Mouse (Mus musculus): ENCODE results near the gene Dydc1. TPM values are rescaled to one million over a fixed set of nuclear protein-coding genes. Genes with fewer than 3 reads are reported as not detected.

Dydc1 gene
- polyA plus RNA-seq, 1 experiment from 2014 or later, result not detected

DNA sequence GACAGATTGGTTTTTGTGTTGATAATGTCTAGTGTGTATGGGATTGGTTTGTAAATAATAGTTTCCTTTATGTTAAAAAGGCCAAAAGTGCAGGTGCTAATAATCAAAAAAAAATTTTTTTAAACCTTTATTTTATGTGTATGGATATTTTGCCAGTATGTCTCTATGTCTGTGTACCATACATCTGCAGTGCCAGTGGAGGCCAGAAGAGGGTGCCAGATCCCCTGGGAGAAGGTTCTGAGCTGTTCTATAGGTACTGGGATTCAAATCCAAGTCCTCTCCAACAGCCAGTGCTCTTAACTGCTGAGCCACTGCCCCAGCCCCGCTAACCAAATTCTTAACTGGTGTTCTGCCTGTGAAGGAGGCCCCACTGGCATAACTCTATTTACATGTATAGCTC lies 14.8 kb downstream of the Dydc1 start:
- Histone ChIP-seq H3K9me3 (replicated peaks; ENCODE audit: control insufficient read depth, low read length) (no peaks in the 10 kb centered on the region), H3K4me2 (no peak overlapping the region), H3K36me3 (ENCODE audit: control insufficient read depth, insufficient read depth, low read length) (no peaks in the 10 kb centered on the region), H3K27me3 (ENCODE audit: control insufficient read depth, insufficient read depth, low read length) (no peaks in the 10 kb centered on the region), H3K9ac (ENCODE audit: low read depth, low read length) (no peak overlapping the region), H3K27ac (ENCODE audit: low read depth, low read length) (no peak overlapping the region), H3K4me1 (ENCODE audit: control insufficient read depth, insufficient read depth, low read length) (no peaks in the 10 kb centered on the region), H3K4me3 (ENCODE audit: low read depth, low read length) (no peak overlapping the region)
- WGBS (ENCODE audit: insufficient replicate concordance), result 70% methylated on average over 1 of the region's 1 CpGs
- ATAC-seq (replicated peaks; ENCODE audit: insufficient number of reproducible peaks, low FRiP score, low TSS enrichment), result no peak

DNA sequence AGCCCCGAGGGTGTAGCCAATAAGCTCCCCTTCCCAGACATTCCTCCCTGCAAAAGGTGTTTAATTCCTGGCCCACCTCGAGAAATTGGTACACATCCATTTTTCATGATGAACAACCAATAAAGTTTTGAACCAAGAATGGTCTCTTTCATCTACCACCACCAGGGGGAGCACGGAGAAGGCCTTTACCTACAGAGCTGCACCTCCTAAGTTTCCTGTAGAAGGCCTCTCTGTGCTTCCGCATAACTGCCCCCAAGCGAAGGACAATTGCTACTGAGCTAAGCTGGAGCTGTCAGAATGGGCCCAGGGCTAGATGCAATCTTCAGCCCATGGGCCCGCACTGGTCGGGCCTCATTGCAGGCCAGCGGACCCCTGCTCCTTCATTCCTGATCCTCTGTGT lies 18.1 kb downstream of the Dydc1 start:
- Histone ChIP-seq H3K36me3 (ENCODE audit: control insufficient read depth, insufficient read depth, low read length) (no peaks in the 10 kb centered on the region), H3K9ac (ENCODE audit: low read depth, low read length) (no peak overlapping the region), H3K27me3 (ENCODE audit: control insufficient read depth, insufficient read depth, low read length) (no peaks in the 10 kb centered on the region), H3K4me1 (ENCODE audit: control insufficient read depth, insufficient read depth, low read length) (no peaks in the 10 kb centered on the region), H3K4me2 (no peak overlapping the region), H3K27ac (ENCODE audit: low read depth, low read length) (no peak overlapping the region), H3K4me3 (ENCODE audit: low read depth, low read length) (no peak overlapping the region), H3K9me3 (replicated peaks; ENCODE audit: control insufficient read depth, low read length) (no peaks in the 10 kb centered on the region)
- WGBS (ENCODE audit: insufficient replicate concordance), result 42% methylated on average over 8 of the region's 8 CpGs
- no peak for ATAC-seq (replicated peaks; ENCODE audit: insufficient number of reproducible peaks, low FRiP score, low TSS enrichment)

DNA sequence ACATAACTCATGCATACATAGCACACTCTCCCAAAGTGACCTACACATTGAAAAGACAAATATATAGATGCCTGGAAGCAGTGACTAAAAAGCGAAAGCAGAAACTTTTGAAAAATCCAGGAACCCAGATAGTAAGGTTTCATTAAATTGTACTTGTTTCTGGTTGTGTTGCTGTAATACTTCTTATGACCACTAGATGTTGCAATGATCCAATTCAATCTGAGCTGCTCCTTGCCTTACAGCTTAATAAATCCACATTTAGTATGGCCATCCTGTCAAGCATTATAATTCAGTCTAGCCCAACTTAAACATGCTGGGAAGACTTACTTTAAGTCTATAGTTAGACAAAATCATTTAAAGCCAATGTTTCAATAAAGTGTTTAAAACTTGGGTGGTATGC lies 21.4 kb downstream of the Dydc1 start:
- Histone ChIP-seq H3K27me3 (ENCODE audit: control insufficient read depth, insufficient read depth, low read length) (no peaks in the 10 kb centered on the region), H3K4me3 (ENCODE audit: low read depth, low read length) (no peak overlapping the region), H3K9me3 (replicated peaks; ENCODE audit: control insufficient read depth, low read length) (no peaks in the 10 kb centered on the region), H3K4me1 (ENCODE audit: control insufficient read depth, insufficient read depth, low read length) (no peaks in the 10 kb centered on the region), H3K9ac (ENCODE audit: low read depth, low read length) (no peak overlapping the region), H3K36me3 (ENCODE audit: control insufficient read depth, insufficient read depth, low read length) (no peaks in the 10 kb centered on the region), H3K27ac (ENCODE audit: low read depth, low read length) (no peak overlapping the region), H3K4me2 (no peak overlapping the region)
- no peak for ATAC-seq (replicated peaks; ENCODE audit: insufficient number of reproducible peaks, low FRiP score, low TSS enrichment)
- WGBS (ENCODE audit: insufficient replicate concordance), result 41% methylated on average over 1 of the region's 1 CpGs

DNA sequence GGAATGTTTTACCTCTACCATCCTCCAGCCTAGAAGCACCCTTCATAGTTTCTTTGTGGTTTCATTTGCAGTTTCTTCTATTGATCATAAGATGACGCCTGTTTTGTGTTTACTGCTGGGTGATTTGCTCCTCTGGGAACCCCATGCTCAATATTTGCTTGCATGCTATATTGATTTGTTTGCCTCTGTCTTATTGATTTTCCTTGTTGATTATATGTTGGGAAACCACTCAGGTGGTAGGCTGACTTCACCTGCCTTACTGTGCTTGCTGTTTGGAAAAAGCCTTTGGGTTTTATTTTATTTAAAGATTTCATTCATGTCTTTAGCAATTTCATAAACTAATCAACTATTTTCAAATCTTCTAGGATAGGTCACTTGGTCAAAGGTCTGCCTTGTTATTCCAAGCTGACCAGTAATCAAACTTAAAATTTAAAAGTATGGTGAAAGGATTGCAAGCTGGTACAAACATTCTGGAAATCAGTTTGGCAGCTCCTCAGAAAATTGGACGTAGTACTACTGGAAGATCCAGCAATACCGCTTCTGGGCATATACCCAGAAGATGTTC lies 23.7 kb downstream of the Dydc1 start:
- Histone ChIP-seq H3K4me2 (no peak overlapping the region), H3K9ac (ENCODE audit: low read depth, low read length) (no peak overlapping the region), H3K4me3 (ENCODE audit: low read depth, low read length) (no peak overlapping the region), H3K27me3 (ENCODE audit: control insufficient read depth, insufficient read depth, low read length) (no peaks in the 10 kb centered on the region), H3K9me3 (replicated peaks; ENCODE audit: control insufficient read depth, low read length) (no peaks in the 10 kb centered on the region), H3K27ac (ENCODE audit: low read depth, low read length) (no peak overlapping the region), H3K36me3 (ENCODE audit: control insufficient read depth, insufficient read depth, low read length) (no peaks in the 10 kb centered on the region), H3K4me1 (ENCODE audit: control insufficient read depth, insufficient read depth, low read length) (no peaks in the 10 kb centered on the region)
- no peak for ATAC-seq (replicated peaks; ENCODE audit: insufficient number of reproducible peaks, low FRiP score, low TSS enrichment)
- WGBS (ENCODE audit: insufficient replicate concordance), result 90% methylated on average over 3 of the region's 3 CpGs

DNA sequence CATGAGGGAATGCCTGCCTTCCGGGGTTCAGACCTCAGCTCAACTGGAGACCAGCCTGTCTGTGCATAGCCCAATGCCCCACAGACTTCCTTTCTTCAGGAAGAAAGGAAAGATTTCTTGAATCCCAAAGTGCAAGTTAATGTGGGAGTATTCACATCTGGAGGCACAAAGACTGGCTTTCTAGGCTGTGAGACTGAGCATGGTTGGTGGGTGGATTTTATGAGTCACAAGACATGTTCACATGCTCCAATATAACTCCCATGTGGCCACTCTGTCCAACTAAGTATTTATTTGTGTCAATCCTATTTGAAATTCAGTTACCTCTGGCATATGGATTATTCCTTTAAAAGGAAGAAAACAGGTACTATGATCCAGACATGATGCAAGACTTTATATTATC lies 26.0 kb downstream of the Dydc1 start:
- Histone ChIP-seq H3K27me3 (ENCODE audit: control insufficient read depth, insufficient read depth, low read length) (no peaks in the 10 kb centered on the region), H3K9ac (ENCODE audit: low read depth, low read length) (no peak overlapping the region), H3K27ac (ENCODE audit: low read depth, low read length) (no peak overlapping the region), H3K9me3 (replicated peaks; ENCODE audit: control insufficient read depth, low read length) (no peaks in the 10 kb centered on the region), H3K36me3 (ENCODE audit: control insufficient read depth, insufficient read depth, low read length) (no peaks in the 10 kb centered on the region), H3K4me1 (ENCODE audit: control insufficient read depth, insufficient read depth, low read length) (no peaks in the 10 kb centered on the region), H3K4me2 (no peak overlapping the region), H3K4me3 (ENCODE audit: low read depth, low read length) (no peak overlapping the region)
- WGBS (ENCODE audit: insufficient replicate concordance), result 93% methylated on average over 1 of the region's 1 CpGs
- no peak for ATAC-seq (replicated peaks; ENCODE audit: insufficient number of reproducible peaks, low FRiP score, low TSS enrichment)

DNA sequence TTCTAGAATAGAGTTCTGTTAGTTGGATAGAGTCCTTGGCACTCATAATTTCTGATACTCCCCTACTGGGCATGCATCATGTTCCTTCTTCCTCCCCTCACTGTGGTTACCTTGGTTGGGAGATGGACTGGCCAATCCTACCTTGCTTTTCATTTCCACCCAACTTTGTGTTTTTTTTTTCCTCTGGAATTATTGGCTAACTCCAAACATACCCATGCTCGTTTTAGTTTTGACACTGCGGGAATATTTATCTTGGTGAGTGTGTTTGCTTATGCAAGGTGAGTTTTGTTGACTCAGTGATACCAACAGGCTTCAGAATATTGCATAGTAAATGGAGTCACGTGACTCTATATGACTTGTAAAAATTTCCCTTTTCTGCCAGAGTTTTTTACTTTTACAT lies 28.0 kb downstream of the Dydc1 start:
- Histone ChIP-seq H3K36me3 (ENCODE audit: control insufficient read depth, insufficient read depth, low read length) (no peaks in the 10 kb centered on the region), H3K4me3 (ENCODE audit: low read depth, low read length) (no peak overlapping the region), H3K9me3 (replicated peaks; ENCODE audit: control insufficient read depth, low read length) (no peaks in the 10 kb centered on the region), H3K9ac (ENCODE audit: low read depth, low read length) (no peak overlapping the region), H3K27me3 (ENCODE audit: control insufficient read depth, insufficient read depth, low read length) (no peaks in the 10 kb centered on the region), H3K4me1 (ENCODE audit: control insufficient read depth, insufficient read depth, low read length) (no peaks in the 10 kb centered on the region), H3K4me2 (no peak overlapping the region), H3K27ac (ENCODE audit: low read depth, low read length) (no peak overlapping the region)
- 76% methylated on average over 3 of the region's 3 CpGs for WGBS (ENCODE audit: insufficient replicate concordance)
- no peak for ATAC-seq (replicated peaks; ENCODE audit: insufficient number of reproducible peaks, low FRiP score, low TSS enrichment)

DNA sequence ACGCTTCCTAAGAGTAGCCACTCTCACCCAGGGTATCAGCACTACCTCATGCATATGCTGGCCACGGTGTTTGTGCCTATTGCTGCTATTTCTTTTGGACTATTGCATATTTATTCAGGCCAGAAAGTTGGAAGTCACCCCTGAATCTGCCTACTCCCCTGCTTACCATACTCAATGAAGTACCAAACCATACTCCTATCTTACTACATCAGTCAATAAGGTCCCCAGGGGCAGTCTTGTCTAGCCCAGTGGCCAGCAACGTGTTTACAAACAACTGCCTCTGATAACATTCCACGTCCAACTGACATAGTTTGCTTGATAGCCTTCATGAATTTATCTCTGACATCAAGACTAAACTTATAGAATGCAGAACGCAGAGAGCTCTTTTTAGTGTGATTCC lies 28.5 kb downstream of the Dydc1 start:
- ATAC-seq (replicated peaks; ENCODE audit: insufficient number of reproducible peaks, low FRiP score, low TSS enrichment), result no peak
- H3K27me3 ChIP-seq (ENCODE audit: control insufficient read depth, insufficient read depth, low read length), result no peaks in the 10 kb centered on the region
- H3K9me3 ChIP-seq (replicated peaks; ENCODE audit: control insufficient read depth, low read length), result no peaks in the 10 kb centered on the region
- H3K4me1 ChIP-seq (ENCODE audit: control insufficient read depth, insufficient read depth, low read length), result no peaks in the 10 kb centered on the region
- H3K4me3 ChIP-seq (ENCODE audit: low read depth, low read length), result no peak overlapping the region
- no peak overlapping the region for H3K27ac ChIP-seq (ENCODE audit: low read depth, low read length)
- no peaks in the 10 kb centered on the region for H3K36me3 ChIP-seq (ENCODE audit: control insufficient read depth, insufficient read depth, low read length)
- H3K9ac ChIP-seq (ENCODE audit: low read depth, low read length), result no peak overlapping the region
- no peak overlapping the region for H3K4me2 ChIP-seq
- WGBS (ENCODE audit: insufficient replicate concordance), result 81% methylated on average over 5 of the region's 5 CpGs

DNA sequence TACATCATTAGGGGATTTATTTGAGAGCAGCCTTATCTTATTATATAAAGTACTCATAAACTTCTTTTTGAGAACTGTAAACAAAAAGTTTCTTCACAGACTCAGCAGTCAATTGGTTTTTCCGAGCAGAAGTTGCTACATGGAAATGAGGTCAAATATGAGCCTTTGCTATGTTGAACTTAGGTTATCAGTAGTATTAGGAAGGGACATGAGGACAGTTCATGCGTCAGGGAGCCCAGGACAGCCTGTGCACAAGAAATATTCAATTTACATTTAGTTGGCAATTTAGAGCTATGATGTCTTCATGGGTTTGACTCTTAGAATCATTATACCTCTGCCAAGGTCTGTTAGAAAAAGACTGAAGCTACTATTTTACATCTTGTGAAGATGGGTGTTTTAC lies 29.6 kb downstream of the Dydc1 start:
- no peak overlapping the region for H3K27ac ChIP-seq (ENCODE audit: low read depth, low read length)
- H3K9ac ChIP-seq (ENCODE audit: low read depth, low read length), result no peak overlapping the region
- no peaks in the 10 kb centered on the region for H3K27me3 ChIP-seq (ENCODE audit: control insufficient read depth, insufficient read depth, low read length)
- no peak overlapping the region for H3K4me3 ChIP-seq (ENCODE audit: low read depth, low read length)
- no peak for ATAC-seq (replicated peaks; ENCODE audit: insufficient number of reproducible peaks, low FRiP score, low TSS enrichment)
- H3K4me1 ChIP-seq (ENCODE audit: control insufficient read depth, insufficient read depth, low read length), result no peaks in the 10 kb centered on the region
- WGBS (ENCODE audit: insufficient replicate concordance), result 77% methylated on average over 2 of the region's 2 CpGs
- no peak overlapping the region for H3K4me2 ChIP-seq
- H3K9me3 ChIP-seq (replicated peaks; ENCODE audit: control insufficient read depth, low read length), result no peaks in the 10 kb centered on the region
- H3K36me3 ChIP-seq (ENCODE audit: control insufficient read depth, insufficient read depth, low read length), result no peaks in the 10 kb centered on the region

DNA sequence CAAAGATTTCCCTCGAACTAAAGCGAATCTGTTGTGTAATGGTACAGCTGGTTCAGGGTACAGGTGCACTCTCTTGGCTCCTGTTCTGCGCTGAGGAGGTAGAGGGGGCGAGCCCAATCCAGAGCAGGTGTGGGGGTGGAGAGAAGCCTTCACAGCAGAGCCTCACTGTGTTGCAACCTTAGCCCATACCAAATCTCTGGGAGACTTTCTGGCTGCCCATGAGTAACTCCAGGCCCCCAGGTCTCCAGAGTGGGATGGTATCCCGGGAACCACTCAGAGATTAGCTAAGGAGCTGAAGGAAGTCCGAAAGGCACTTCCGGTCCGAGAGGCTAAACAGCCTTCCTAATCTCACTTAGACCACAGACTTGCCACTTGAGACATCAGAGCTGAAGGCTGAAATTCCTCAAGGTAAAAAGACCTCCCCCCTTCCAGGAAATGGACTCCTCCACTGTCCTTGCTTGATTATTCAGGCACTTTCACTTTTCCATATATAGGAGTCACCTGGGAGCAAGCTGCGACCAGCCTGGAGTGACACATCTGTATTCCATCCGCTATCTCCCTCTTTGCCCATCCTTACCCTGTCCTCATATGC lies 32.2 kb downstream of the Dydc1 start, which contains the start of gene Mat1a:
TSS of gene Mat1a (plus strand) at position 183 of the 592 bp plus-strand sequence.
- no peak within 1 kb of the TSS; the same call in 1 of the 2 replicates for H3K9ac ChIP-seq (ENCODE audit: low read depth, low read length)
- WGBS (ENCODE audit: insufficient replicate concordance), result 39% methylated on average over 10 of the region's 10 CpGs

More for the DNA sequence above, 32.2 kb downstream of the Dydc1 start, which contains the start of gene Mat1a:
- no peak for ATAC-seq (replicated peaks; ENCODE audit: insufficient number of reproducible peaks, low FRiP score, low TSS enrichment)
- Histone ChIP-seq H3K27ac (ENCODE audit: low read depth, low read length) (no peak within 1 kb of the TSS), H3K4me1 (ENCODE audit: control insufficient read depth, insufficient read depth, low read length) (no peaks in the 10 kb centered on the region), H3K27me3 (ENCODE audit: control insufficient read depth, insufficient read depth, low read length) (no peaks in the 10 kb centered on the region), H3K36me3 (ENCODE audit: control insufficient read depth, insufficient read depth, low read length) (no peaks in the 10 kb centered on the region), H3K9me3 (replicated peaks; ENCODE audit: control insufficient read depth, low read length) (no peaks in the 10 kb centered on the region), H3K4me3 (ENCODE audit: low read depth, low read length) (no peak within 1 kb of the TSS), H3K4me2 (peak within 1 kb of the TSS; percentile 49)
